Mouse (Mus musculus) testis, adult 2 months (tissue): ENCODE data around the gene Tk1. TPM values are rescaled to one million over a fixed set of nuclear protein-coding genes. Genes with fewer than 3 reads are reported as not detected.
"Not testable (repeated sequence)": the region's sequence is repeated elsewhere in the genome, so short reads cannot be mapped to it uniquely, and the experiment has no call there.

Source experiments
- H3K27ac ChIP-seq: fragments of 200-500 bp; 2 replicates; pipeline ENCODE4 v1.5.1; 2012; ENCODE audit warnings: low read depth, low read length; ENCODE audit not compliant: control insufficient read depth, insufficient read depth
- H3K27me3 ChIP-seq: fragments of 200-500 bp; 2 replicates; pipeline ENCODE4 v1.6.1; 2012; ENCODE audit warnings: mild to moderate bottlenecking, low read length, moderate library complexity; ENCODE audit not compliant: control insufficient read depth, insufficient read depth
- H3K36me3 ChIP-seq: fragments of 200-500 bp; 2 replicates; pipeline ENCODE4 v1.6.1; 2012; ENCODE audit warnings: mild to moderate bottlenecking, low read length; ENCODE audit not compliant: control insufficient read depth, insufficient read depth
- H3K4me1 ChIP-seq: fragments of 200-500 bp; 2 replicates; pipeline ENCODE4 v1.6.1; 2012; ENCODE audit warnings: low read length; ENCODE audit not compliant: control insufficient read depth, insufficient read depth
- H3K4me3 ChIP-seq: fragments of 200-500 bp; 2 replicates; pipeline ENCODE4 v1.5.1; 2012; ENCODE audit warnings: low read depth, mild to moderate bottlenecking, low read length, moderate library complexity, mixed read lengths; ENCODE audit not compliant: control insufficient read depth
- CTCF ChIP-seq: fragments of 200-500 bp; IDR thresholded peaks from 2 replicates; pipeline ENCODE4 v1.5.1; 2012; ENCODE audit warnings: low read depth, mild to moderate bottlenecking, inconsistent platforms, low read length, moderate library complexity; ENCODE audit not compliant: control insufficient read depth, insufficient read depth, insufficient replicate concordance
- POLR2A ChIP-seq: fragments of 200-500 bp; IDR thresholded peaks from 2 replicates; pipeline ENCODE4 v1.6.1; 2012; ENCODE audit warnings: low read depth, mild to moderate bottlenecking, inconsistent platforms, low read length, moderate library complexity; ENCODE audit not compliant: control insufficient read depth
- polyA plus RNA-seq: library from polyadenylated mRNA; depleted of rRNA; stranded (reverse); fragments of >200 nt; gene quantifications from 2 replicates; pipeline ENCODE4 v1.2.3, GENCODE M21; 2012

Tk1 gene
- polyA plus RNA-seq, 1 experiment = 5.8 TPM

- no peaks in the 10 kb centered on the region; the same call in 1 of the 2 replicates for H3K4me1 ChIP-seq
- no peak overlapping the region for H3K27ac ChIP-seq
- H3K36me3 ChIP-seq = no peaks in the 10 kb centered on the region
- H3K4me3 ChIP-seq = no peak overlapping the region
- TF ChIP-seq POLR2A = no peak
- no peak for TF ChIP-seq CTCF
- no peaks in the 10 kb centered on the region for H3K27me3 ChIP-seq
Observed at GRCm38 (mm10) chr11:117819095-117819494, 6.8 kb downstream of the Tk1 start.

- Histone ChIP-seq H3K36me3 (no peaks in the 10 kb centered on the region), H3K27ac (no peak overlapping the region)
- TF ChIP-seq POLR2A (no peak), CTCF (no peak)
Observed at GRCm38 (mm10) chr11:117816389-117816996, 9.4 kb downstream of the Tk1 start.

GRCm38 (mm10) chr11:117815850-117816249 lies 10.0 kb downstream of the Tk1 start:
- H3K27me3 ChIP-seq, H3K27ac ChIP-seq, H3K36me3 ChIP-seq, H3K4me1 ChIP-seq, H3K4me3 ChIP-seq: not testable (repeated sequence)

More at GRCm38 (mm10) chr11:117816389-117816996, 9.4 kb downstream of the Tk1 start:
- Histone ChIP-seq H3K4me1 (peaks cover under 1% of the 10 kb centered on the region), H3K27me3 (no peaks in the 10 kb centered on the region), H3K4me3 (no peak overlapping the region)

- H3K4me3 ChIP-seq = no peak overlapping the region
- H3K4me1 ChIP-seq = peaks cover 13% of the 10 kb centered on the region
- TF ChIP-seq POLR2A (no peak), CTCF (no peak)
- H3K36me3 ChIP-seq = no peaks in the 10 kb centered on the region
- no peaks in the 10 kb centered on the region for H3K27me3 ChIP-seq
- no peak overlapping the region for H3K27ac ChIP-seq
Observed at GRCm38 (mm10) chr11:117814704-117815366, 11.1 kb downstream of the Tk1 start.

- peaks cover 18% of the 10 kb centered on the region for H3K4me1 ChIP-seq
- TF ChIP-seq POLR2A = no peak
- no peak for TF ChIP-seq CTCF
- no peaks in the 10 kb centered on the region for H3K36me3 ChIP-seq
- no peaks in the 10 kb centered on the region for H3K27me3 ChIP-seq
- no peak overlapping the region for H3K4me3 ChIP-seq
- no peak overlapping the region for H3K27ac ChIP-seq
Observed at GRCm38 (mm10) chr11:117813867-117814266, 12.0 kb downstream of the Tk1 start.

GRCm38 (mm10) chr11:117810401-117811046 lies 15.4 kb downstream of the Tk1 start:
- TF ChIP-seq POLR2A (no peak), CTCF (peak; percentile 42; the same call in 1 of the 2 replicates)
- peak overlapping the region; percentile 86 for H3K4me3 ChIP-seq
- H3K27me3 ChIP-seq = no peaks in the 10 kb centered on the region
- peaks cover 18% of the 10 kb centered on the region for H3K4me1 ChIP-seq
- 0 out of 2 replicates have a peak overlapping the region, but pooled peaks have one; percentile 2 for H3K27ac ChIP-seq
- no peaks in the 10 kb centered on the region for H3K36me3 ChIP-seq
